Comparison of ENCODE assay signal across 8 mouse cellular contexts in genomic region chr4:45471654-45472556, GRCm38 (mm10).
A peak's percentile ranks its signal among the peaks of the same experiment; 100 is the strongest.
DNase-seq lines count a peak whose midpoint lies in the region; ATAC-seq and TF ChIP-seq lines count a peak whose summit lies in the region.

No protein-coding gene starts in this region.

- peak overlapping the region; percentile 46 for H3K27ac ChIP-seq in liver, adult 2 months (replicated peaks; ENCODE audit: insufficient read depth, low read depth, low read length)
- 0 out of 2 replicates have a peak overlapping the region, but pooled peaks have one; percentile 17 for H3K27ac ChIP-seq in intestine, embryonic 14.5 days (ENCODE audit: low read depth)
- peak overlapping the region; percentile 64 for H3K27ac ChIP-seq in liver, postnatal 0 days (ENCODE audit: low read depth)
- H3K27ac ChIP-seq in stomach, postnatal 0 days (replicated peaks), result peak overlapping the region; percentile 88

- TF ChIP-seq EP300 in liver, postnatal 0 days (IDR thresholded peaks at IDR 0.05; ENCODE audit: low read depth), result no peak
- TF ChIP-seq EP300 in stomach, postnatal 0 days (optimal IDR thresholded peaks at IDR 0.05), result no peak

- peaks cover 30% of the 10 kb centered on the region; the same call in 1 of the 2 replicates for H3K79me2 ChIP-seq in liver, adult 2 months (ENCODE audit: control insufficient read depth, insufficient read depth, low read length)

- no peak overlapping the region for H3K4me2 ChIP-seq in intestine, embryonic 14.5 days (ENCODE audit: low read length)
- H3K4me2 ChIP-seq in liver, postnatal 0 days (ENCODE audit: low read depth, low read length), result no peak overlapping the region
- H3K4me2 ChIP-seq in stomach, postnatal 0 days (replicated peaks; ENCODE audit: low read depth), result no peak overlapping the region

- no peaks in the 10 kb centered on the region; the same call in 1 of the 2 replicates for H3K36me3 ChIP-seq in liver, adult 2 months (ENCODE audit: control insufficient read depth, insufficient read depth, low read length)
- no peaks in the 10 kb centered on the region for H3K36me3 ChIP-seq in intestine, embryonic 14.5 days (ENCODE audit: control insufficient read depth, insufficient read depth, low read length)
- peaks cover 8% of the 10 kb centered on the region; the same call in 1 of the 2 replicates for H3K36me3 ChIP-seq in liver, postnatal 0 days (replicated peaks; ENCODE audit: insufficient read depth, low read length)
- H3K36me3 ChIP-seq in stomach, postnatal 0 days (ENCODE audit: control insufficient read depth, insufficient read depth, low read length), result no peaks in the 10 kb centered on the region

- H3K27me3 ChIP-seq in liver, adult 2 months (ENCODE audit: control insufficient read depth, insufficient read depth, low read length), result no peaks in the 10 kb centered on the region
- H3K27me3 ChIP-seq in intestine, embryonic 14.5 days (replicated peaks; ENCODE audit: control insufficient read depth, insufficient read depth, low read length), result no peaks in the 10 kb centered on the region
- H3K27me3 ChIP-seq in liver, postnatal 0 days (ENCODE audit: insufficient read depth, low read length), result no peaks in the 10 kb centered on the region
- no peaks in the 10 kb centered on the region for H3K27me3 ChIP-seq in stomach, postnatal 0 days (ENCODE audit: control insufficient read depth, insufficient read depth, low read length)

- no peak overlapping the region for H3K4me3 ChIP-seq in liver, adult 2 months (ENCODE audit: insufficient read depth, low read depth, low read length)
- no peak overlapping the region for H3K4me3 ChIP-seq in intestine, embryonic 14.5 days (ENCODE audit: low read depth, low read length)
- H3K4me3 ChIP-seq in liver, postnatal 0 days (ENCODE audit: low read depth, low read length), result no peak overlapping the region
- no peak overlapping the region for H3K4me3 ChIP-seq in stomach, postnatal 0 days (ENCODE audit: low read depth, low read length)

- H3K4me1 ChIP-seq in liver, adult 2 months (ENCODE audit: control insufficient read depth, insufficient read depth, low read length), result peaks cover 73% of the 10 kb centered on the region
- peaks cover 52% of the 10 kb centered on the region for H3K4me1 ChIP-seq in intestine, embryonic 14.5 days (replicated peaks; ENCODE audit: control insufficient read depth, insufficient read depth, low read length)
- H3K4me1 ChIP-seq in liver, postnatal 0 days (ENCODE audit: insufficient read depth), result peaks cover 37% of the 10 kb centered on the region
- peaks cover 28% of the 10 kb centered on the region for H3K4me1 ChIP-seq in stomach, postnatal 0 days (replicated peaks; ENCODE audit: control insufficient read depth, insufficient read depth)

- no peak overlapping the region for H3K9ac ChIP-seq in liver, adult 2 months (ENCODE audit: low read depth, low read length)
- no peak overlapping the region for H3K9ac ChIP-seq in intestine, embryonic 14.5 days (ENCODE audit: low read length)
- no peak overlapping the region for H3K9ac ChIP-seq in liver, postnatal 0 days (replicated peaks)
- H3K9ac ChIP-seq in stomach, postnatal 0 days (ENCODE audit: low read length), result no peak overlapping the region

- no peak for TF ChIP-seq POLR2A in liver, adult 2 months (IDR thresholded peaks at IDR 0.05; ENCODE audit: extremely low read depth, insufficient read depth, low read length)

- 0 out of 2 replicates have a peak, but pooled peaks have one; percentile 37 for ATAC-seq in intestine, embryonic 14.5 days (replicated peaks; ENCODE audit: low FRiP score, low TSS enrichment, low read depth)
- ATAC-seq in liver, postnatal 0 days, result peak; percentile 44
- peak; percentile 92 for ATAC-seq in stomach, postnatal 0 days (ENCODE audit: low FRiP score, low TSS enrichment)

- 27% methylated on average over 11 of the region's 11 CpGs for WGBS in liver, adult 2 months
- WGBS in intestine, embryonic 14.5 days, result 47% methylated on average over 11 of the region's 11 CpGs
- 52% methylated on average over 11 of the region's 11 CpGs for WGBS in liver, postnatal 0 days (ENCODE audit: insufficient replicate concordance)
- WGBS in stomach, postnatal 0 days, result 37% methylated on average over 11 of the region's 11 CpGs

- no peak for TF ChIP-seq CTCF in liver, adult 2 months (IDR thresholded peaks at IDR 0.05; ENCODE audit: low read depth, low read length)
- TF ChIP-seq CTCF in liver, postnatal 0 days (IDR thresholded peaks at IDR 0.05; ENCODE audit: low read depth), result no peak
- TF ChIP-seq CTCF in stomach, postnatal 0 days (IDR thresholded peaks at IDR 0.05; ENCODE audit: low read depth), result no peak

- no peaks in the 10 kb centered on the region for H3K9me3 ChIP-seq in intestine, embryonic 14.5 days (ENCODE audit: control insufficient read depth, low read length)
- no peaks in the 10 kb centered on the region for H3K9me3 ChIP-seq in liver, postnatal 0 days (ENCODE audit: low read length)
- H3K9me3 ChIP-seq in stomach, postnatal 0 days (ENCODE audit: control insufficient read depth, low read length), result no peaks in the 10 kb centered on the region

- peak; percentile 96 for DNase-seq in liver, adult 2 months (ENCODE audit: extremely low read depth, low read depth, low spot score)
- no peak for DNase-seq in liver
- peak; percentile 51 to 72 for DNase-seq in frontal cortex, postnatal 36 days (ENCODE audit: low spot score in 2 of 2)
- no peak for DNase-seq in intestine, embryonic 14.5 days (ENCODE audit: low spot score)
- DNase-seq in liver, postnatal 0 days, result no peak
- DNase-seq in stomach, postnatal 0 days (ENCODE audit: low spot score), result peak; percentile 75
- DNase-seq in cerebellum, adult 9-11 months, result no peak
- DNase-seq in spleen, adult 12 weeks (ENCODE audit: low spot score), result no peak

Comparison
In these comparisons a context has a peak if more than half of its experiments do, and no peak if none do; other contexts are left out.
1. DNase-seq: peak in liver, adult 2 months (single experiment), frontal cortex, postnatal 36 days (2 of 2) and stomach, postnatal 0 days (single experiment); none in liver (single experiment), intestine, embryonic 14.5 days (single experiment), liver, postnatal 0 days (single experiment), cerebellum, adult 9-11 months (single experiment) and spleen, adult 12 weeks (single experiment).
2. H3K27ac ChIP-seq: peak in every context shown above with its lines; median percentile 88 in stomach, postnatal 0 days; 64 in liver, postnatal 0 days; 46 in liver, adult 2 months; 17 in intestine, embryonic 14.5 days.
3. ATAC-seq: peak in every context shown above with its lines; median percentile 92 in stomach, postnatal 0 days; 44 in liver, postnatal 0 days; 37 in intestine, embryonic 14.5 days.